Mouse (Mus musculus): ENCODE results near the gene Bri3.

DNA sequence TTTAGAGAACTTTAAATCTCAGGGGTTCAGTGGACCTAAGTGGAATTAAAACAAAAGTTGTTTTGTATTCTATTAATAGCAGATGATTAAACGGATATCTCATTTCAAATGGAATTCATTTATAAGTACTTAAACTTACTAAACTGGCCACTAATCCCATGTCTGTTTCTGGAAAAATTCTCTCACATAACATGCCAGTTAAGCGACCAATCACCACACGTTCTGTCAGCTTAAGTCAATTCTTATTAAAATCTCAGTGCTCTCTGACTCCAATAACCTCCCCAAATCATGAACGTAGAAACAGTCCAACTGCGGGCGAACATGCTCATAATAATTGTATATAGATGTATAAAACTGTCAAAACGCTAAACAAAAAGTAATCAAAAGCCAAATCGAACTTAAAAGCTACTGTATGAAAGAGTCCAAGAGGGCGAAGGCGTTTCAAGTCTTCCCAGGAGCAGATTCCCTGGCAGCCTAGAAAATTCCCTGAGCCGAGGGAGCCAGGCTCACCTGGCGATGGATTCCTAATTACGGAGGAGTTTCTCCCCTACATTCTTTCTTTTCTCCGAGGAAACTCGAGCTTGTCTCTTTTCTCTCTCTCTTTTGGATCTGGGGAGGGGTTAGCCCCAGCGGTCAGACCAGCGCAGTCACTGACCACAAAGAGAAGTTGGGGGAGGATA is 112.7 kb downstream of the Bri3 start:
- TF ChIP-seq POLR2A (IDR thresholded peaks at IDR 0.05; ENCODE audit: low read depth, low read length) (no peak), CTCF (conservative IDR thresholded peaks at IDR 0.05; ENCODE audit: insufficient read depth, insufficient read length, low read depth, low read length) (no peak)
